Mouse (Mus musculus): Measurements from ENCODE around the gene Drg1. TPM values are rescaled to one million over a fixed set of nuclear protein-coding genes. Genes with fewer than 3 reads are reported as not detected.
A peak's percentile ranks its signal among the peaks of the same experiment; 100 is the strongest.

Gene Drg1
- polyA plus RNA-seq, 1 experiment from 2014 or later, result 249 TPM

- Histone ChIP-seq H3K4me1 (ENCODE audit: insufficient read depth, low read length) (peaks cover 36% of the 10 kb centered on the region), H3K9me3 (ENCODE audit: low read length) (no peaks in the 10 kb centered on the region), H3K9ac (replicated peaks; ENCODE audit: low read length) (peak overlapping the region; percentile 97), H3K27ac (ENCODE audit: low read length) (peak overlapping the region; percentile 100), H3K4me3 (ENCODE audit: low read length) (peak overlapping the region; percentile 75), H3K27me3 (ENCODE audit: insufficient read depth, low read length) (no peaks in the 10 kb centered on the region), H3K36me3 (ENCODE audit: insufficient read depth, low read length) (peaks cover 37% of the 10 kb centered on the region), H3K4me2 (replicated peaks; ENCODE audit: low read depth, low read length) (peak overlapping the region; percentile 98)
- WGBS, result under 1% methylated on average over 26 of the region's 26 CpGs
- no peak for ATAC-seq (ENCODE audit: low FRiP score, low TSS enrichment)
These were observed 25.3 kb upstream of the Drg1 start for GRCm38 (mm10) chr11:3291311-3292061.

GRCm38 (mm10) chr11:3290640-3291310 is 24.6 kb upstream of the Drg1 start:
- Histone ChIP-seq H3K4me2 (replicated peaks; ENCODE audit: low read depth, low read length) (peak overlapping the region; percentile 98), H3K27me3 (ENCODE audit: insufficient read depth, low read length) (no peaks in the 10 kb centered on the region), H3K9me3 (ENCODE audit: low read length) (no peaks in the 10 kb centered on the region), H3K36me3 (ENCODE audit: insufficient read depth, low read length) (peaks cover 30% of the 10 kb centered on the region), H3K4me3 (ENCODE audit: low read length) (peak overlapping the region; percentile 75), H3K4me1 (ENCODE audit: insufficient read depth, low read length) (peaks cover 36% of the 10 kb centered on the region), H3K27ac (ENCODE audit: low read length) (peak overlapping the region; percentile 100), H3K9ac (replicated peaks; ENCODE audit: low read length) (peak overlapping the region; percentile 97)
- peak; percentile 1; the same call in 1 of the 2 replicates for ATAC-seq (ENCODE audit: low FRiP score, low TSS enrichment)
- WGBS, result under 1% methylated on average over 50 of the region's 50 CpGs

GRCm38 (mm10) chr11:3289803-3290639 is 23.8 kb upstream of the Drg1 start:
- Histone ChIP-seq H3K36me3 (ENCODE audit: insufficient read depth, low read length) (peaks cover 23% of the 10 kb centered on the region), H3K4me3 (ENCODE audit: low read length) (peak overlapping the region; percentile 75), H3K4me1 (ENCODE audit: insufficient read depth, low read length) (peaks cover 32% of the 10 kb centered on the region), H3K9me3 (ENCODE audit: low read length) (no peaks in the 10 kb centered on the region), H3K4me2 (replicated peaks; ENCODE audit: low read depth, low read length) (peak overlapping the region; percentile 98), H3K27ac (ENCODE audit: low read length) (peak overlapping the region; percentile 100), H3K9ac (replicated peaks; ENCODE audit: low read length) (peak overlapping the region; percentile 97), H3K27me3 (ENCODE audit: insufficient read depth, low read length) (no peaks in the 10 kb centered on the region)
- peak; percentile 58 for ATAC-seq (ENCODE audit: low FRiP score, low TSS enrichment)
- 0% methylated on average over 69 of the region's 92 CpGs for WGBS

GRCm38 (mm10) chr11:3289302-3289802 is 23.1 kb upstream of the Drg1 start:
- peak; percentile 84 for ATAC-seq (ENCODE audit: low FRiP score, low TSS enrichment)
- no peaks in the 10 kb centered on the region for H3K9me3 ChIP-seq (ENCODE audit: low read length)
- peak overlapping the region; percentile 98 for H3K4me2 ChIP-seq (replicated peaks; ENCODE audit: low read depth, low read length)
- peak overlapping the region; percentile 100 for H3K27ac ChIP-seq (ENCODE audit: low read length)
- H3K4me3 ChIP-seq (ENCODE audit: low read length), result peak overlapping the region; percentile 75
- peaks cover 26% of the 10 kb centered on the region for H3K4me1 ChIP-seq (ENCODE audit: insufficient read depth, low read length)
- no peaks in the 10 kb centered on the region for H3K27me3 ChIP-seq (ENCODE audit: insufficient read depth, low read length)
- 0% methylated on average over 30 of the region's 40 CpGs for WGBS
- H3K36me3 ChIP-seq (ENCODE audit: insufficient read depth, low read length), result peaks cover 18% of the 10 kb centered on the region
- H3K9ac ChIP-seq (replicated peaks; ENCODE audit: low read length), result peak overlapping the region; percentile 97

- ATAC-seq (ENCODE audit: low FRiP score, low TSS enrichment), result peak; percentile 32
- WGBS, result under 1% methylated on average over 41 of the region's 41 CpGs
- H3K36me3 ChIP-seq (ENCODE audit: insufficient read depth, low read length), result peaks cover 12% of the 10 kb centered on the region
- H3K27ac ChIP-seq (ENCODE audit: low read length), result peak within 1 kb of the TSS; percentile 100
- H3K9ac ChIP-seq (replicated peaks; ENCODE audit: low read length), result peak within 1 kb of the TSS; percentile 97
- peak within 1 kb of the TSS; percentile 98 for H3K4me2 ChIP-seq (replicated peaks; ENCODE audit: low read depth, low read length)
- no peaks in the 10 kb centered on the region for H3K9me3 ChIP-seq (ENCODE audit: low read length)
- H3K27me3 ChIP-seq (ENCODE audit: insufficient read depth, low read length), result no peaks in the 10 kb centered on the region
- H3K4me1 ChIP-seq (ENCODE audit: insufficient read depth, low read length), result peaks cover 20% of the 10 kb centered on the region
- peak within 1 kb of the TSS; percentile 75 for H3K4me3 ChIP-seq (ENCODE audit: low read length)
These were observed 22.5 kb upstream of the Drg1 start, which contains the start of gene Patz1 for GRCm38 (mm10) chr11:3288521-3289301. Patz1 (plus strand) TSS chr11:3288874.

- H3K9ac ChIP-seq (replicated peaks; ENCODE audit: low read length), result peak overlapping the region; percentile 97
- H3K9me3 ChIP-seq (ENCODE audit: low read length), result no peaks in the 10 kb centered on the region
- no peaks in the 10 kb centered on the region for H3K27me3 ChIP-seq (ENCODE audit: insufficient read depth, low read length)
- H3K4me2 ChIP-seq (replicated peaks; ENCODE audit: low read depth, low read length), result peak overlapping the region; percentile 98
- peak overlapping the region; percentile 100 for H3K27ac ChIP-seq (ENCODE audit: low read length)
- ATAC-seq (ENCODE audit: low FRiP score, low TSS enrichment), result no peak
- peaks cover 12% of the 10 kb centered on the region for H3K4me1 ChIP-seq (ENCODE audit: insufficient read depth, low read length)
- WGBS, result 59% methylated on average over 5 of the region's 5 CpGs
- peak overlapping the region; percentile 75 for H3K4me3 ChIP-seq (ENCODE audit: low read length)
- peaks cover 4% of the 10 kb centered on the region; the same call in 1 of the 2 replicates for H3K36me3 ChIP-seq (ENCODE audit: insufficient read depth, low read length)
These were observed 21.7 kb upstream of the Drg1 start for GRCm38 (mm10) chr11:3287921-3288320.

GRCm38 (mm10) chr11:3287131-3287530 is 20.9 kb upstream of the Drg1 start:
- Histone ChIP-seq H3K27ac (ENCODE audit: low read length) (peak overlapping the region; percentile 100), H3K27me3 (ENCODE audit: insufficient read depth, low read length) (no peaks in the 10 kb centered on the region), H3K4me3 (ENCODE audit: low read length) (no peak overlapping the region), H3K4me1 (ENCODE audit: insufficient read depth, low read length) (peaks cover 4% of the 10 kb centered on the region; the same call in 1 of the 2 replicates), H3K36me3 (ENCODE audit: insufficient read depth, low read length) (peaks cover 4% of the 10 kb centered on the region; the same call in 1 of the 2 replicates), H3K4me2 (replicated peaks; ENCODE audit: low read depth, low read length) (no peak overlapping the region), H3K9ac (replicated peaks; ENCODE audit: low read length) (no peak overlapping the region), H3K9me3 (ENCODE audit: low read length) (no peaks in the 10 kb centered on the region; the same call in 1 of the 2 replicates)
- ATAC-seq (ENCODE audit: low FRiP score, low TSS enrichment), result no peak
- 59% methylated on average over 6 of the region's 6 CpGs for WGBS

GRCm38 (mm10) chr11:3285940-3286339 is 19.7 kb upstream of the Drg1 start:
- H3K27ac ChIP-seq (ENCODE audit: low read length), result no peak overlapping the region

More at GRCm38 (mm10) chr11:3285940-3286339, 19.7 kb upstream of the Drg1 start:
- ATAC-seq (ENCODE audit: low FRiP score, low TSS enrichment), result no peak
- H3K4me3 ChIP-seq (ENCODE audit: low read length), result no peak overlapping the region
- H3K36me3 ChIP-seq (ENCODE audit: insufficient read depth, low read length), result no peaks in the 10 kb centered on the region
- no peaks in the 10 kb centered on the region for H3K27me3 ChIP-seq (ENCODE audit: insufficient read depth, low read length)
- H3K9ac ChIP-seq (replicated peaks; ENCODE audit: low read length), result no peak overlapping the region
- H3K9me3 ChIP-seq (ENCODE audit: low read length), result peaks cover 11% of the 10 kb centered on the region
- 86% methylated on average over 3 of the region's 3 CpGs for WGBS
- H3K4me1 ChIP-seq (ENCODE audit: insufficient read depth, low read length), result peaks cover 4% of the 10 kb centered on the region; the same call in 1 of the 2 replicates
- no peak overlapping the region for H3K4me2 ChIP-seq (replicated peaks; ENCODE audit: low read depth, low read length)
